Mouse (Mus musculus) embryo, embryonic 11 days (tissue): ENCODE results near the gene Jun.

ENCODE experiments used
- DNase-seq: peaks from one replicate; pipeline ENCODE4 v3.0.0-alpha.2; 2015

The Jun gene

GRCm38 (mm10) chr4:95073214-95073750 is 21.3 kb upstream of the Jun start:
- DNase-seq, result peak; percentile 34

GRCm38 (mm10) chr4:95070407-95070806 is 18.4 kb upstream of the Jun start:
- no peak for DNase-seq

DNA sequence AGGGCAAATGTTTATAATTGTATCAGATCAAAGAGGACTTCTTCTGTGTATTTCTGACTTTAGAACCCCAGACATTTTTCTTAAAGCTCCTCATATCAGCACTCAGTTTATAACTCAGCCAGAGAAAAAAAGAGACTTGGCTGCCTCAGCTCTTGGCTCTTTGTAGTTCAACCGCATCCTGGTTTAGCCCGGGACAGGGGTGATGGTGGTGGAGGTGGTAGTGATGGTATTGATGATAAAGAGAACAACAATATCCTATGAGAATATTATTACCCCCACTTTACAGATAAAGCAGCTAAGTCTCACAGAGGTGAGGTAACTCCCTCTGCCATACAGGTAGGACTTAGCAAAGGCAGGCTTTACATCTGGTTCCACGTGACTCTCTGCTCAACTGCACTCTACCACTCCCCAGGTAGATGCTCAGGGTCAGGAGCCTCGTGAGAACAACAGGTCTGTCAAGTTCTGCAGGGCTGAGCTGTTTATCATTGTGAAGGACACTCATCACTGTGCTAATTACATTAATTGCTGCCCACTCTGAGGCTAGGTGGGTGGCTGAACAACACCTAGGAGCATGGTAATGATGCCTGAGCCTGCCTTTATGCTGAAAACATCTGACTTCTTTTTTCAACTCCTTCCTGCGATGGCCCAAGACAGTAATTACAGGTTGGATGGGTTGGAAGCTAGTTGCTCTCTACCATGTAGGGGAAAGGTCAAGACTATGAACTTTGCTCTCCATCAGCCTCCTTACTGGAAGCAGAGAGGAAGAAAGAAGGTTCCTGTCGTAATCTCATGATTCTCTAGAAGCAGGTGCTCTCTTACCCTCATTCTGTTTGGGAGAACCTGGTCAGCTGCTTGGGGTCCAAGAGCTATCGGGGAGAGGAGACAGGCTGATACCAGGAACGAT is 16.3 kb upstream of the Jun start:
- DNase-seq, result no peak

DNA sequence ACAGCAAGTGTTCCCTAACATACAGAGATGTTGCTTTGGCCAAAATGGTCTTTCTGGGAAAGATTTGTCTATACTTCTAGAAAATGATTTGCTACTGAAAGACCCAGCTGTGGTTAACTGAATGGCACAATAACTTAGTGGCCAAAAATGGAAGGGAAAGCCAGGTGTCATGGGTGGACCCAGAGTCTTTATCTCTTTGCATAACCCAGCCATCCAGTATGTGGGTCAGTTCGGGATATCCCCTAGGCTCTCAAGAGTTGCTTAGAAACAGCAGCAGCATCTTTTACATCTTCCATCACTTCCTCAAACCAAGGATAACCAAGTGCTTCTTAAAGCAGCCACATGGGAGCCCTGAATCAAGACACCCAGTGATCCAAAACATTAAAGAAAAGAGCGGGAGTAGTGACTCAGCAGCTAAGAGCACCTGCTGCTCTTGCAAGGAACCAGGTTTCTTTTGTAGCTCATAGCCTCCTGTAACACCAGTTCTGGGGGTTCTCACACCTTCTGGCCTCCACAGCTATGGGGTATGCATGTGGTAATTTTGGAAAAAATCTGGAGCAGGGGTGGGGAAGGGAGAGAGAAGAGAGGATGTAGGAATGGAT is 11.7 kb upstream of the Jun start:
- no peak for DNase-seq

DNA sequence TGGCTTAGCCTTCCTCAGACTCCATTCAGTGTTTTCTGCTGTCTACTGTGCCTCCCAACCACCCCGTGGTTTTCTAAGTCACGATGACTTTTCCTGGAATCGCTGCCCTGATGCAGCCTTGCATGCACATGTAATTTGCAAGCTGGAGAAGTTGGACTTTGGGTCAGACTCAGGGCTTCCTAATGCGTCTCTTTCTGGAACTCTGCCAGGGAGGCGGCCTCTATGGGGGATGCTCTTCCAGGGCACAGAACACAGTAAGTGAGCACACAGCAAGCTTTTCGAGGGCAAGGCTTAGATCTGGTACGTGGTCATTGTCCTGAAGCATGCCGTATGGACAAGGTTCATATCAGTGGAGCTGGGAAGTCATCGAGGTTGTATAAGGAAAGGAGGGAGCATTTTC is 10.9 kb upstream of the Jun start:
- no peak for DNase-seq

GRCm38 (mm10) chr4:95057264-95057663 is 5.2 kb upstream of the Jun start:
- no peak for DNase-seq

GRCm38 (mm10) chr4:95055276-95055675 is 3.3 kb upstream of the Jun start:
- DNase-seq, result no peak

DNA sequence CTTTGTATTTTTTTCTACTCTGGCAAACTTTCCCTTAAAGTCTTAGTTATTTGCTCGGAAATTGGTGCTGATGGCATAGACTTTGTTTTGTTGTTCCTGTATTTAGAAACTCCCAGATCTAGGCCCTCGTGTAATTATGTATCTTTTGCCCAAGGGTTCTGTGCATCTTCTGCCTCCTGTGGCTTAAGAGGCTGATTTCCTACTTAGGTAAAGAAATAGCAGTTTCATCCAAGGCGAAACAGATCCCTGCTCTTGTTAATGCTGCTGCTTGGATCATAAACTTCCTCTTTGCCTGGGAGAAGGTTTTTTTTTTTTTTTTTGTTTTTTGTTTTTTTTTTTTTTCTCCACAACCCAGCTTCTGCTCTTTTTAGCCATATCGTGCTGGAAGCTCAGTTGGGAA is 2.3 kb upstream of the Jun start:
- no peak for DNase-seq

- DNase-seq, result peak; percentile 67
These were observed 1.7 kb upstream of the Jun start for GRCm38 (mm10) chr4:95053791-95054117.

- DNase-seq, result peak; percentile 93
These were observed 1.2 kb upstream of the Jun start for GRCm38 (mm10) chr4:95053041-95053790.

- peak; percentile 75 for DNase-seq
These were observed 631 bp downstream of the Jun start for GRCm38 (mm10) chr4:95051311-95051871.

DNA sequence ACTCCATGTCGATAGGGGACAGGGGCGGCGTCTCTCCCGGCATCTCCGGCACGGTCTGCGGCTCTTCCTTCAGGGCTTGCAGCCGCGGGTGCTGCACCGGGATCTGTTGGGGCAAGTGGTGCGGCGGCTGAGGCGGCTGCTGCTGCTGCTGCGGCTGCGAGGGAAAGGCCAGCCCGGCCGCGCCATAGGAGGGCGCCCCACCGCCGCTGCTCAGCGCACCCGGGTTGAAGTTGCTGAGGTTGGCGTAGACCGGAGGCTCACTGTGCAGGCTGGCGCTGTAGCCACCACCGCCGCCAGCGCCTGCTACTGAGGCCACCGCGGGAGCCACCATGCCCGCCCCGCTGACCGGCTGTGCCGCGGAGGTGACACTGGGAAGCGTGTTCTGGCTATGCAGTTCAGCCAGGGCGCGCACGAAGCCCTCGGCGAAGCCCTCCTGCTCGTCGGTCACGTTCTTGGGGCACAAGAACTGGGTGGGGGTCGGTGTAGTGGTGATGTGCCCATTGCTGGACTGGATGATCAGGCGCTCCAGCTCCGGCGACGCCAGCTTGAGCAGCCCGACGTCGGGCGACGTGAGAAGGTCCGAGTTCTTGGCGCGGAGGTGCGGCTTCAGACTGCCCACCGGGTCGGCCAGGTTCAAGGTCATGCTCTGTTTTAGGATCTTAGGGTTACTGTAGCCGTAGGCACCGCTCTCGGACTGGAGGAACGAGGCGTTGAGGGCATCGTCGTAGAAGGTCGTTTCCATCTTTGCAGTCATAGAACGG is 1.3 kb downstream of the Jun start:
- DNase-seq, result peak; percentile 86

DNA sequence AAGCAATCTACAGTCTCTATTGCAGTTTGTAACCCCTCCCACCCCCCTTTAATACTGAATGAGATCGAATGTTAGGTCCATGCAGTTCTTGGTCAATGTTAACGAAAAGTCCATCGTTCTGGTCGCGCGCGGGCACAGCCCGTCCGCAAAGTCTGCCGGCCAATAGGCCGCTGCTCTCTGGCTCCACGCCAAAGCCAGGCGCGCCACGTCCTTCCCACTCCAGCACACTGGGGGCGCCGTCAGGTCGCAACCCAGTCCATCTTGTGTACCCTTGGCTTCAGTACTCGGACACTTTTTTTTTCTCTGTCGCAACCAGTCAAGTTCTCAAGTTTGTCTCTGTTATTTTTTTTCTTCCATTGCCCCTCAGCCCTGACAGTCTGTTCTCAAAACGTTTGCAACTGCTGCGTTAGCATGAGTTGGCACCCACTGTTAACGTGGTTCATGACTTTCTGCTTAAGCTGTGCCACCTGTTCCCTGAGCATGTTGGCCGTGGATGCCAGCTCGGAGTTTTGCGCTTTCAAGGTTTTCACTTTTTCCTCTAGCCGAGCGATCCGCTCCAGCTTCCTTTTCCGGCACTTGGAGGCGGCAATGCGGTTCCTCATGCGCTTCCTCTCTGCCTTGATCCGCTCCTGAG is 2.0 kb downstream of the Jun start:
- DNase-seq, result peak; percentile 89

GRCm38 (mm10) chr4:95049153-95049552 is 2.9 kb downstream of the Jun start:
- no peak for DNase-seq

DNA sequence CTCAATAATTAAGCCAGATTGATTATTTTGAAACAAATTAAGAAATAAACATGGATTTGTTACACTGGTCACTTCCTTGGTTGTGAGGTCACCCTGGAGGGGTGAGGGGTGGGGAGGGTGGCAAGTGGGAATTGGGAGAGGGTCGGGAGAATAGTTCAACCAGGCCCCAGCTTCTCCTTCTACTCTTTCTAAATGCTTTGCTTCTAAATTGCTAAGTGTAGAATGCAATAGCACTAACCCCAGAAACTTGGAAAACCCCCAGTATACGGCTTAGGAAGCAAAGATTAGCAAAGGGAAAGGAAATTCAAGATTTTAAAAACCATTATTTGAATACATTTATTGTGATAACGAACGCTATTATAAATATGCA is 3.3 kb downstream of the Jun start:
- DNase-seq, result no peak

DNA sequence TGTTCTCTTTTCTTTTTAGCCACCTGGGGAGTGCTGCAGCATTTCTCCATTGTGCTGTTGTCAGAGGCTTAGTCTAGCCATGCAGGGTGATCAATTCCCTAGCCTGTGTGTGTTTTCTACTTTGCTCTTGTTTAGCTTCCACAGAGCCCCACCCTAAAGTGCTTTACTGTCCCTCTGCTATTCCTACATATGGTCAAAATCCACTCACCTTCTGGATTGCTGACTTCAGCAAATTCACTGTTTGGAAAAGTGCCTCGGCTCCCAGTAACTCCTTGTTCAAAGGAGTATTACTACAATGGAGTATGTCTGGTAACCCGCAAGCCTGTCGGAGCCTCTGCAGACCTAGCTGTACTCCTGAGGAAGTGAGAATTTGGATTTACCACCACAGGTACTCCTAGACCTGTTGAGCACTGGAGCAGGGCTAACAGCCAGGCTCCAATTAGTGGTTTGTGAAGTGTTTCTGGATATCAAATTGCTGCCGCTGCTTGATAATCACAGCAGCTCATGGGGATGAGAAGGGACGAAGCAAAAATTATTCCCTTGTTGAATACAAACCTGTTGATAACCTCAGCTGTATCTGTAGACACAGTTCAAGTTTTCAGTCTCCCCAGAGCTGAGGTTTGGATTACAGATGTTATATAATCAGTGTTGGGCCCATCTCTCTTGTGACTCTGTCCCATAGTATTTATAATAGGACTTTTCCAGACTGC is 3.8 kb downstream of the Jun start:
- DNase-seq, result no peak

- no peak for DNase-seq
These were observed 6.9 kb downstream of the Jun start for GRCm38 (mm10) chr4:95045133-95045532.

- DNase-seq, result no peak
These were observed 7.3 kb downstream of the Jun start for GRCm38 (mm10) chr4:95044721-95045120.

DNA sequence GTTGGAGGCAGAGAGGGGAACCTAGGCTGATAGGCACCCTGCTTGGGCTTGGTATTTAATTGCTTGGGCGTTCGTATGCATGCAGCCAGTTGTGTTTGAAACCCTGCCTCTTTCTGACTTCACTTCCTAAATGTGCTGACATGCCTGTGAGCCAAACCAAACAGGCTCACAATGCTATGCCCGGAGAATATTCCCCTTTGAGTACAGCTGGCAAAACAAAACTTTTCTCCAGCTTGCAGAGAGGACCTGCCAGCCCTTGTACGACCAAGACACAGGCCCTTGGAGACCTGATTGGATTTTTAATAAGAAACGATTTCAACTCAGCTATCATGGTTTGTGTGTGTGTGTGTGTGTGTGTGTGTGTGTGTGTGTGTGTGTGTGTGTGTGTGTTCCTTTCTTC is 14.0 kb downstream of the Jun start:
- DNase-seq, result no peak

- no peak for DNase-seq
These were observed 20.9 kb downstream of the Jun start for GRCm38 (mm10) chr4:95031158-95031557.

DNA sequence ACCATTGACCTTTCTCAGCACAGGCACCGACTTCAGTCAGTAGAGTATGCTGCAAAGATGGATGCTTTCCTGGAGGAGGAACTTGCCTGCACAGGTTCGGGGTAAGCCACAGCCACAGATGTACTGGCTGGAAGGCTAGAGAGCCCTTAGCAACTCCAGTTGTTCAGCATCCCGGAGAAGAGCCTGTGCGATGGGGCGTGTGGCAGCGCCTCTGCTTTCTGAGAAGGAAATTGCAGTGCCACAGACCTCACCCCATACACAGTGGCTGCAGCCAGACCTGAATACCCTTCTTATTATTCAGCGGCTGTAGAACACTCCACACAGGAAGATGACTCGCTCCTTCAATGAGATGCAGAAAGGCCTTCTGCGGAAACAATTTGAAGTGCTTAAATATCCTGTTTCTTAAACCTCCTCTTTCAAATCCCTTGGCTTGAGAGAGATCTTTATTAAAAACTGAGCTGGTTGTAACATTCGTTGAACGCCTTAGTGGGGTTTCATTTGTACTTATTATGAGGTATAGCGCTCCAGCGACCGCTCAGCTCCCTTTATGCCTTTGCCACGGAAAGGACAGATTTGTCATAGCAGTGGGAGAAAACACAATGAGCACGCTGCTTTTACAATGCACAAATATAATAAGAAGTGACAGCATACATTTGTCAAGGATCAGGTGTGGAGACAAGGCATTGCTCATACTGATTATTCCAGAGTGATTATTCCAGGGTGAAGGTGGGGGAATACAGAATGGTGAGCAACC is 26.0 kb downstream of the Jun start:
- DNase-seq, result no peak
